Mouse (Mus musculus) embryonic facial prominence, embryonic 13.5 days (tissue): ENCODE measurements around the gene Sez6. TPM values are rescaled to one million over a fixed set of nuclear protein-coding genes. Genes with fewer than 3 reads are reported as not detected.

Source experiments
- ATAC-seq: fragments of 200-750 bp; cut with Nextera tagmentation; 2 replicates; pipeline ENCODE4 v1.8.0; 2017; ENCODE audit warnings: low read depth; ENCODE audit not compliant: insufficient number of reproducible peaks, insufficient read depth, low FRiP score, low TSS enrichment
- H3K27ac ChIP-seq: fragments of 300-500 bp; sonication (generic); 2 replicates; pipeline ENCODE4 v1.5.1; 2015; ENCODE audit warnings: moderate library complexity, mild to moderate bottlenecking, inconsistent platforms
- H3K27me3 ChIP-seq: fragments of 300-500 bp; sonication (generic); 2 replicates; pipeline ENCODE4 v1.6.1; 2015; ENCODE audit warnings: mild to moderate bottlenecking, inconsistent platforms
- H3K36me3 ChIP-seq: fragments of 300-500 bp; sonication (generic); 2 replicates; pipeline ENCODE4 v1.6.1; 2015; ENCODE audit warnings: mild to moderate bottlenecking, inconsistent platforms
- H3K4me1 ChIP-seq: fragments of 300-500 bp; sonication (generic); 2 replicates; pipeline ENCODE4 v1.6.1; 2015; ENCODE audit warnings: inconsistent platforms
- H3K4me2 ChIP-seq: fragments of 300-500 bp; sonication (generic); 2 replicates; pipeline ENCODE4 v1.6.1; 2015; ENCODE audit warnings: moderate library complexity, mild to moderate bottlenecking, inconsistent platforms
- H3K4me3 ChIP-seq: fragments of 300-500 bp; sonication (generic); 2 replicates; pipeline ENCODE4 v1.5.1; 2015; ENCODE audit warnings: mild to moderate bottlenecking, inconsistent platforms
- H3K9ac ChIP-seq: fragments of 300-500 bp; sonication (generic); 2 replicates; pipeline ENCODE4 v1.6.1; 2015; ENCODE audit warnings: mild to moderate bottlenecking, inconsistent platforms
- H3K9me3 ChIP-seq: fragments of 300-500 bp; sonication (generic); 2 replicates; pipeline ENCODE4 v1.6.1; 2016; ENCODE audit warnings: inconsistent platforms
- WGBS: fragments of 180-500 bp; shearing (Covaris S2); methylation state at CpG from one replicate; pipeline ENCODE4 v1.1.7; 2015; ENCODE audit warnings: mixed read lengths; 5-methylcytosine and 5-hydroxymethylcytosine counted together
- polyA plus RNA-seq: library from polyadenylated mRNA; unstranded; fragments of >200 nt; fragmentation: Nextera tagmentation; extraction: Ambion mirVana; gene quantifications from 2 replicates; pipeline ENCODE4 v1.2.1, GENCODE M21; 2015

The Sez6 gene
- polyA plus RNA-seq, 1 experiment from 2014 or later = 2.6 TPM

DNA sequence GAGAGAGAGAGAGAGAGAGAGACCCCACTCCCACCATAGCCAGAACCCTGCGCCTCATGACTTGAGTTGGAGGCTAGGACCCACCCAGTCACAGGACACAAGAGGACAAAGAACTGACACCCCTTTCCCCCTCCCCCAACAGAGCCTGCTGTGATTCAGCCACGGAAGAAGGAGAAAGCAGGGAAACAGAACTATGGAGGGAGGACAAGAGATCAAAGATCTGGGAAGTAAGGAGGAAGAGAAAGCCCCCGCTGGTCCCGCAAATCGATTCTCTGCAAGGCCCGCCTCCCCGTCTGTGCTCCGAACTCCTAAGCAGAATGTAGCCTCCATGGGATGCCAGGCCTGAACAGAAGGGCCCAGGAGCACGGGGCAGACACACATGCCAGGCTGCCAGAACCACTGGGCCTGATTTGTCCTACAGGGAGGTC is 23.8 kb upstream of the Sez6 start:
- Histone ChIP-seq H3K27me3 (peaks cover 19% of the 10 kb centered on the region; the same call in 1 of the 2 replicates), H3K4me2 (peak overlapping the region; percentile 32), H3K4me3 (no peak overlapping the region), H3K36me3 (no peaks in the 10 kb centered on the region), H3K9ac (peak overlapping the region; percentile 36; the same call in 1 of the 2 replicates), H3K4me1 (peaks cover 36% of the 10 kb centered on the region), H3K9me3 (no peaks in the 10 kb centered on the region), H3K27ac (no peak overlapping the region)
- WGBS = 17% methylated on average over 9 of the region's 9 CpGs
- no peak for ATAC-seq

GRCm38 (mm10) chr11:77908468-77908867 is 22.1 kb upstream of the Sez6 start:
- Histone ChIP-seq H3K4me1 (peaks cover 38% of the 10 kb centered on the region), H3K4me3 (no peak overlapping the region), H3K9ac (no peak overlapping the region), H3K27ac (no peak overlapping the region), H3K4me2 (no peak overlapping the region), H3K36me3 (no peaks in the 10 kb centered on the region), H3K27me3 (peaks cover 25% of the 10 kb centered on the region), H3K9me3 (no peaks in the 10 kb centered on the region)
- no peak for ATAC-seq
- WGBS = 85% methylated on average over 4 of the region's 4 CpGs

GRCm38 (mm10) chr11:77909376-77909775 is 21.2 kb upstream of the Sez6 start:
- Histone ChIP-seq H3K27ac (no peak overlapping the region), H3K9ac (no peak overlapping the region), H3K4me1 (peaks cover 31% of the 10 kb centered on the region), H3K9me3 (no peaks in the 10 kb centered on the region), H3K4me2 (no peak overlapping the region), H3K4me3 (no peak overlapping the region), H3K27me3 (peaks cover 32% of the 10 kb centered on the region), H3K36me3 (no peaks in the 10 kb centered on the region)
- ATAC-seq = no peak
- WGBS = 30% methylated on average over 5 of the region's 5 CpGs

DNA sequence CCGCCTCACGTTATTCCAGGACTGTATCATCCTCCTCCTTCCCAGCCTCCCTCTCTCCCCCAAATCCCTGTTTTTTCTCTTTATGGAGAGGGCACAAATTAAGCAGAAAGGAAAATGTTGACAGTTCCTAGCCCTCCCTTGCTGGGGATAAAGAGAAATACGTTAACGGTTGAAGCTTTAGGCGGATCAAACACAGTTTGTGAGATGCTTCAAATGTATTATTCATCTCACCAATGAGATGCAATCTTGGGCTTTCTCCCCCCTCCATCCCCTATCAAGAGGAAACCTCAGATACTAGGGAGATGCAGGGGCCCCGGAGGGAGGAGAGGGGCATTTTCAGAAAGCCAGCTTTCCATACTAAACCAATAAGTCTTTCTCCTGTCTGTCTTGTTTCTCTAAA is 20.8 kb upstream of the Sez6 start:
- ATAC-seq = no peak

GRCm38 (mm10) chr11:77913505-77913904 is 17.1 kb upstream of the Sez6 start:
- WGBS = 37% methylated on average over 6 of the region's 6 CpGs
- Histone ChIP-seq H3K27me3 (peaks cover 44% of the 10 kb centered on the region), H3K9me3 (no peaks in the 10 kb centered on the region), H3K27ac (no peak overlapping the region), H3K4me3 (no peak overlapping the region), H3K9ac (no peak overlapping the region), H3K36me3 (no peaks in the 10 kb centered on the region), H3K4me1 (peaks cover 50% of the 10 kb centered on the region), H3K4me2 (no peak overlapping the region)
- no peak for ATAC-seq

More for the DNA sequence above, 20.8 kb upstream of the Sez6 start:
- Histone ChIP-seq H3K27ac (no peak overlapping the region), H3K27me3 (peaks cover 36% of the 10 kb centered on the region), H3K9me3 (no peaks in the 10 kb centered on the region), H3K4me1 (peaks cover 35% of the 10 kb centered on the region), H3K36me3 (no peaks in the 10 kb centered on the region), H3K4me3 (no peak overlapping the region), H3K4me2 (no peak overlapping the region), H3K9ac (no peak overlapping the region)
- 23% methylated on average over 6 of the region's 6 CpGs for WGBS

DNA sequence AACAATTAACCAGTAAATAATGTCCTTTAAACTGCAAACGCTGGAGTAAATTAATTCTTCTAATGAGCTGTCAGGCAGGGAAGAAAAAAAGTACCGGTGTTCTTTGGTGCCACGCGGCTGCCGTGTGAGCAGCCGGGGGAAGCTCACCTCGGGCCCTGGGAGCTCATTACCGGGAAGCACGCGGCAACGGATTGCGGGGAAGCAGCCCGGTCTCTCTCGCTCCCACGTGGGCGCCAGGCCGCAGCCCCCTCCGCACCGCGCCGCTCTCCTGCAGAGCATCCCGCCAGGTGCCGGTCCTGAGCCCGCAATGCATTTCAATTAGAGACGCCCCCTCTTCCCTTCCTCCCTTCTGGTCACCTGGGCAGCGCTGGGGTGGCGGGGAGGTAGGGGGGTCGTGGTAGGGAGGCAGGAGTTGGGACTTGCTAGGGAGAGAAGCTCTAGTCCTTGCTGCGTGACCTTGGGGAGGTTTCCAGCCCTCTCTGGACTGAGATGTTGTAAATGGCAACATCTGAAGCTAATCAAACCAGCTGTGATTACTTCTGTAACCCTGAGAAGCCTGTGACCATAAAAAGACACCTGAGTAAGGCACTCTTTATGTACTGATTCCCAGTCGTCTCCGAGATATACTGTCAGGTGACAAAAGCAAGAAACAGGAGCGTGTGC is 15.9 kb upstream of the Sez6 start:
- H3K4me2 ChIP-seq = peak overlapping the region; percentile 37
- 3% methylated on average over 32 of the region's 32 CpGs for WGBS
- no peaks in the 10 kb centered on the region for H3K36me3 ChIP-seq
- ATAC-seq = no peak
- H3K27me3 ChIP-seq = peaks cover 46% of the 10 kb centered on the region
- H3K9ac ChIP-seq = peak overlapping the region; percentile 51; the same call in 1 of the 2 replicates
- H3K4me1 ChIP-seq = peaks cover 46% of the 10 kb centered on the region
- no peak overlapping the region for H3K4me3 ChIP-seq
- no peaks in the 10 kb centered on the region for H3K9me3 ChIP-seq
- H3K27ac ChIP-seq = no peak overlapping the region

DNA sequence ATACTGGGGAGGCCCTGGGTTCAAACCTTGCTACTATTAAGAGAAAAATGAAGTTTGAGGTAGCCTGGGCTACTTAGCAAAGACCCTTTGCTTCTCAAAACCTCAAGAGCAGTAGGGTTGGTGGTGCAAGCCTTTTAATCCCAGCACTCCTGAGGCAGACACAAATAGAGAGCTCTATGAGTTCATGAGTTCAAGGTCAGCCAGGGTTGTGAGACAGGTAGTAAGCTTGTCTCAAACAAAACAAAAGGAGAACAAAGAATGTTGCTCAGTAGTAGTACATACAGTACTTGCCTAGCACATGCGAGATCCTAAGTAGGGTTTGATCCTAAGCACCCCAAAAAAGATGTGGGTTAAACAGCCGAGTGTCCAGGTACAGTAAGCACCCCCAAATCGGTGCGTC is 13.9 kb upstream of the Sez6 start:
- no peaks in the 10 kb centered on the region for H3K36me3 ChIP-seq
- peak overlapping the region; percentile 40; the same call in 1 of the 2 replicates for H3K4me2 ChIP-seq
- peaks cover 49% of the 10 kb centered on the region for H3K27me3 ChIP-seq
- 56% methylated on average over 4 of the region's 4 CpGs for WGBS
- H3K9me3 ChIP-seq = no peaks in the 10 kb centered on the region
- H3K4me3 ChIP-seq = no peak overlapping the region
- peaks cover 37% of the 10 kb centered on the region for H3K4me1 ChIP-seq
- ATAC-seq = no peak
- H3K9ac ChIP-seq = no peak overlapping the region
- peak overlapping the region; percentile 76 for H3K27ac ChIP-seq

DNA sequence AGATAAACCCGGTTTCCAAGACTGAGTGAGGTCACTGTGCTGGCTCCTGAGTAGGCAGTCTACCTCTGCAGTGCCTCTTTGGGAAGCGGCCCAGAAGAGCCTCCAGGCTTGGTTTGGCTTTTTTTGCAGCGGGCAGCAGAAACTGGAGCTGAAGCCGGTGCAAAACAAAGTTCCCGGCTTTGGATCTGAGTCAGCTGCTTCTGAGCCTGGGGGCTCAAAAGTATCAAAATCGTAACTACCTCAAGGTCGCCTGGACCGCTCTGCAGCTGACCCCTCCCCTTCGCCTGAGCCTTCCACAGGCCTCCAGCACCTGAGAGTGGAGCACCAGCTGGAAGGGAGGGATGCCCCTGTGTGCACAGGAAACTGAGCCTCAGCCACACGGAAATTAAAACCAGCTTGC is 13.4 kb upstream of the Sez6 start:
- peak overlapping the region; percentile 40 for H3K4me2 ChIP-seq
- peak; percentile 63; the same call in 1 of the 2 replicates for ATAC-seq
- 7% methylated on average over 10 of the region's 10 CpGs for WGBS
- 0 out of 2 replicates have a peak overlapping the region, but pooled peaks have one; percentile 5 for H3K4me3 ChIP-seq
- H3K27me3 ChIP-seq = peaks cover 49% of the 10 kb centered on the region
- no peaks in the 10 kb centered on the region for H3K36me3 ChIP-seq
- peak overlapping the region; percentile 76; the same call in 1 of the 2 replicates for H3K27ac ChIP-seq
- no peak overlapping the region for H3K9ac ChIP-seq
- no peaks in the 10 kb centered on the region for H3K9me3 ChIP-seq
- peaks cover 34% of the 10 kb centered on the region for H3K4me1 ChIP-seq

DNA sequence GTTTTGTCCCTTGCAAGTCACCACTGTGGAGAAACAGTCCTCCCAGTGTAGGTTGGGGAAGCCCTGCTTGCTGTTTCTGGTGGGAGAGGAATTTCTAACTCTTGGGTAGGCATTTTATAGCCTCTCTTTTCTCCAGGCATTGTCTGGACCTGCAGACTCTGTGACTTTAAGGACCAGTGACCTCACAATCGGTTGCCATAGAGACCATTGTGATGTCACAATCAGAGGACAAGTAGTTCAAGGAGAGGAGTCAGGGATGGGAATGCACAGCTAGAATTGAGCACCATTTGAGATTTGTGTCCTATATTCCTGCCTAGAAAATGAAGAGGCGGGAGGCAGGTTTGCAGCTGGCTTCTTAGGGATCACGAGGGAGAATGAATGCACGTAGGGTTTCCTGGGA is 7.3 kb upstream of the Sez6 start:
- 73% methylated on average over 4 of the region's 4 CpGs for WGBS
- Histone ChIP-seq H3K9ac (no peak overlapping the region), H3K27me3 (peaks cover 42% of the 10 kb centered on the region), H3K36me3 (no peaks in the 10 kb centered on the region), H3K27ac (no peak overlapping the region), H3K4me3 (no peak overlapping the region), H3K4me2 (no peak overlapping the region), H3K4me1 (no peaks in the 10 kb centered on the region), H3K9me3 (no peaks in the 10 kb centered on the region)
- ATAC-seq = no peak

- peaks cover 7% of the 10 kb centered on the region for H3K4me1 ChIP-seq
- H3K9me3 ChIP-seq = no peaks in the 10 kb centered on the region
- WGBS = 48% methylated on average over 9 of the region's 9 CpGs
- no peak overlapping the region for H3K27ac ChIP-seq
- peaks cover 60% of the 10 kb centered on the region for H3K27me3 ChIP-seq
- no peak overlapping the region for H3K4me3 ChIP-seq
- ATAC-seq = no peak
- no peak overlapping the region for H3K4me2 ChIP-seq
- no peaks in the 10 kb centered on the region for H3K36me3 ChIP-seq
- H3K9ac ChIP-seq = no peak overlapping the region
These were observed 4.6 kb upstream of the Sez6 start for GRCm38 (mm10) chr11:77925836-77926657.

DNA sequence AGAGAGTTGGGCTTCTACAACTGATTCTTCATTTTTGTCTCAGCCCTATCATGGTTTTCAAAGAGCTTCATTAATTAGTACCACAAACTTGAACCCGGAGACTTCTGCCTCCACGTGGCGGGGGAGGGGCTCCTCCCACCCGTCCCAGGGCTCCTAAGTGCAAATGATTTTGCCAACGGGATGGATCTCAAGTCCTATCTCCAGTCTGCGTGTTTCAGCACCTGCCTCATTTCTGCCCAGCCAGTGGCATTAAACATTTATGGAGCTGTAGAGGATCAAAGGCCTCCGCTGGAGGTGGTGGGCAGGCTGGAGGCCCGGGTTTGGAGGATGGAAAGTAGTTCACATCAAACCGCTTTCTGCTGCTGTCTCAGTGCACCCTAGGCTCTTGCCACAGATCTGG is 3.9 kb upstream of the Sez6 start:
- no peak for ATAC-seq
- H3K36me3 ChIP-seq = no peaks in the 10 kb centered on the region
- no peak overlapping the region for H3K9ac ChIP-seq
- no peak overlapping the region for H3K4me2 ChIP-seq
- no peaks in the 10 kb centered on the region for H3K9me3 ChIP-seq
- 20% methylated on average over 9 of the region's 9 CpGs for WGBS
- H3K27ac ChIP-seq = no peak overlapping the region
- peaks cover 12% of the 10 kb centered on the region for H3K4me1 ChIP-seq
- no peak overlapping the region for H3K4me3 ChIP-seq
- peaks cover 66% of the 10 kb centered on the region for H3K27me3 ChIP-seq

- peaks cover 77% of the 10 kb centered on the region for H3K27me3 ChIP-seq
These were observed 2.8 kb upstream of the Sez6 start for GRCm38 (mm10) chr11:77927837-77928236.

More at GRCm38 (mm10) chr11:77927837-77928236, 2.8 kb upstream of the Sez6 start:
- H3K36me3 ChIP-seq = no peaks in the 10 kb centered on the region
- WGBS = 56% methylated on average over 5 of the region's 5 CpGs
- H3K9me3 ChIP-seq = no peaks in the 10 kb centered on the region
- no peak overlapping the region for H3K4me2 ChIP-seq
- H3K4me3 ChIP-seq = no peak overlapping the region
- no peak overlapping the region for H3K27ac ChIP-seq
- peaks cover 12% of the 10 kb centered on the region for H3K4me1 ChIP-seq
- ATAC-seq = no peak
- H3K9ac ChIP-seq = no peak overlapping the region
